Mouse (Mus musculus) stomach, postnatal 0 days (tissue): Measurements from ENCODE around the gene Tgfb1. TPM values are rescaled to one million over a fixed set of nuclear protein-coding genes. Genes with fewer than 3 reads are reported as not detected.

Source experiments
- ATAC-seq: fragments of 200-750 bp; cut with Nextera tagmentation; 2 replicates; pipeline ENCODE4 v1.8.0; 2017; ENCODE audit not compliant: low FRiP score, low TSS enrichment
- DNase-seq: peaks from one replicate; pipeline ENCODE4 v3.0.0-alpha.2; 2016; ENCODE audit warnings: low spot score
- H3K27ac ChIP-seq: fragments of 300-500 bp; sonication (generic); replicated peaks from 2 replicates; pipeline ENCODE4 v1.5.1; 2014; ENCODE audit warnings: mild to moderate bottlenecking, control low read depth
- H3K27me3 ChIP-seq: fragments of 300-500 bp; sonication (generic); 2 replicates; pipeline ENCODE4 v1.6.1; 2014; ENCODE audit warnings: low read length; ENCODE audit not compliant: control insufficient read depth, insufficient read depth
- H3K36me3 ChIP-seq: fragments of 300-500 bp; sonication (generic); 2 replicates; pipeline ENCODE4 v1.6.1; 2014; ENCODE audit warnings: low read length, mixed read lengths; ENCODE audit not compliant: control insufficient read depth, insufficient read depth
- H3K4me1 ChIP-seq: fragments of 300-500 bp; sonication (generic); replicated peaks from 2 replicates; pipeline ENCODE4 v1.6.1; 2014; ENCODE audit warnings: antibody characterized with exemption; ENCODE audit not compliant: control insufficient read depth, insufficient read depth
- H3K4me2 ChIP-seq: fragments of 300-500 bp; sonication (generic); replicated peaks from 2 replicates; pipeline ENCODE4 v1.6.1; 2014; ENCODE audit warnings: low read depth, mild to moderate bottlenecking, control low read depth, moderate library complexity
- H3K4me3 ChIP-seq: fragments of 300-500 bp; sonication (generic); 2 replicates; pipeline ENCODE4 v1.5.1; 2014; ENCODE audit warnings: low read depth, low read length, control low read depth
- H3K9ac ChIP-seq: fragments of 300-500 bp; sonication (generic); 2 replicates; pipeline ENCODE4 v1.6.1; 2014; ENCODE audit warnings: mild to moderate bottlenecking, low read length, control low read depth, mixed read lengths
- H3K9me3 ChIP-seq: fragments of 300-500 bp; sonication (generic); 2 replicates; pipeline ENCODE4 v1.6.1; 2016; ENCODE audit warnings: low read length; ENCODE audit not compliant: control insufficient read depth
- CTCF ChIP-seq: IDR thresholded peaks from 2 replicates; pipeline ENCODE4 v1.5.1; 2016; ENCODE audit warnings: antibody characterized with exemption, low read depth, mild to moderate bottlenecking, moderate library complexity
- EP300 ChIP-seq: optimal IDR thresholded peaks from 2 replicates; pipeline ENCODE3; 2016; ENCODE audit warnings: antibody characterized with exemption
- WGBS: fragments of 180-500 bp; shearing (Covaris S2); extraction: QIAGEN DNeasy Blood & Tissue Kit; methylation state at CpG from one replicate; pipeline ENCODE4 v1.1.7; 2014; 5-methylcytosine and 5-hydroxymethylcytosine counted together
- polyA plus RNA-seq: library from polyadenylated mRNA; unstranded; fragments of >200 nt; fragmentation: Nextera tagmentation; extraction: Ambion mirVana; gene quantifications from 2 replicates; pipeline ENCODE4 v1.2.1, GENCODE M21; 2015

Gene Tgfb1
- polyA plus RNA-seq, 1 experiment from 2014 or later, result 1.6 TPM

DNA sequence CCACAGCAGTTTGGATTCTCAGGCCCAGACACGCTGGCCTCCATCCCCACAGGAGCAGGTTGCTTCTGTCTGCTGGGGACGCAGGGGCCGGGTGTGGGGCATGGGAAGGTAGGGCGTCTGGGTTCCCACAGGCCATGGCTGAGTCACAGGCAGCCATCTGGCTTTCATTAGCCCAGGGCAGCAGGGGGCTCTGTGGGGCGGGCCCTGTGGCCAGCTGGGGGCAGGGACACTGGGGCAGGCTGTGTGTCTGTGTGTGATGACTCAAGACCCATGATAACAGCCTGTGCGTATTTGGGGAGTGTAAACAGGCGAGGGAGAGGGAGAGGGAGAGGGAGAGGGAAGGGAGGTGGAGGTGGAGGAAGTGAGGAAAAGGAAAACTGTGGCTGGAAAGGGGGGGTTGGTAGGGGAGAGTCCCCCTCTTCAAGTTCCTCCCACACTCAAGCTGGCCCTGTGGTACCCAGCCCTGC lies 25.0 kb downstream of the Tgfb1 start:
- peak; percentile 67 for DNase-seq
- WGBS, result 25% methylated on average over 7 of the region's 7 CpGs

DNA sequence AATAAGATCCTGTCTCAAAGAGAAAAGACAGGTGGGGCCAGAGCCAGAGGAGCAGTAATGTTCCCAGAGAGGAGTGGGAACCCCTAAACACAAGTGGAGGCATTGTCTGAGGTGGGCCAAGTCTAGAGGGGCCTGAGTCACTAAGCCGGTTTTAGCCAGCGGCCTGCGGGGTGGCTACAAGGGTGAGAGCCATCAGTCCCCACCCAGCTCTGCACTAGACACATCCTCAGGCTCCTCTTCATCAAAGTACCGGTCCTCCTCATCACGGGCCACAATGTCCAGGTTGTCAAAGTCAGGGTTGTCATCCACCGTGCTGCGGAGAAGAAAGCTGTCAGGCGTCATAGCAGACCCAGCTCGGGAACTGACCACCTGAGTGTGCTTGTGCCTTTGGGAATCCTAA lies 26.0 kb downstream of the Tgfb1 start:
- Histone ChIP-seq H3K4me2 (no peak overlapping the region), H3K9ac (no peak overlapping the region), H3K9me3 (no peaks in the 10 kb centered on the region), H3K27me3 (no peaks in the 10 kb centered on the region), H3K27ac (no peak overlapping the region), H3K4me1 (peaks cover 9% of the 10 kb centered on the region), H3K36me3 (peaks cover 23% of the 10 kb centered on the region), H3K4me3 (no peak overlapping the region)
- ATAC-seq (no peak), DNase-seq (no peak)
- 93% methylated on average over 9 of the region's 9 CpGs for WGBS
- TF ChIP-seq EP300, result no peak
- no peak for TF ChIP-seq CTCF

More for the DNA sequence above, 25.0 kb downstream of the Tgfb1 start:
- peak; percentile 67 for ATAC-seq
- Histone ChIP-seq H3K9me3 (no peaks in the 10 kb centered on the region), H3K4me3 (no peak overlapping the region), H3K9ac (no peak overlapping the region; the same call in 1 of the 2 replicates), H3K4me1 (peaks cover 6% of the 10 kb centered on the region; the same call in 1 of the 2 replicates), H3K27me3 (no peaks in the 10 kb centered on the region), H3K4me2 (no peak overlapping the region), H3K27ac (0 out of 2 replicates have a peak overlapping the region, but pooled peaks have one; percentile 24), H3K36me3 (peaks cover 23% of the 10 kb centered on the region)
- no peak for TF ChIP-seq CTCF

GRCm38 (mm10) chr7:25714581-25714980 lies 27.8 kb downstream of the Tgfb1 start:
- Histone ChIP-seq H3K9ac (no peak overlapping the region), H3K27me3 (no peaks in the 10 kb centered on the region), H3K4me2 (no peak overlapping the region), H3K9me3 (no peaks in the 10 kb centered on the region), H3K4me1 (peaks cover 14% of the 10 kb centered on the region), H3K27ac (no peak overlapping the region), H3K4me3 (no peak overlapping the region), H3K36me3 (peaks cover 23% of the 10 kb centered on the region)
- no peak for DNase-seq
- no peak for TF ChIP-seq CTCF
- no peak for TF ChIP-seq EP300
- no peak for ATAC-seq
- 95% methylated on average over 8 of the region's 8 CpGs for WGBS

DNA sequence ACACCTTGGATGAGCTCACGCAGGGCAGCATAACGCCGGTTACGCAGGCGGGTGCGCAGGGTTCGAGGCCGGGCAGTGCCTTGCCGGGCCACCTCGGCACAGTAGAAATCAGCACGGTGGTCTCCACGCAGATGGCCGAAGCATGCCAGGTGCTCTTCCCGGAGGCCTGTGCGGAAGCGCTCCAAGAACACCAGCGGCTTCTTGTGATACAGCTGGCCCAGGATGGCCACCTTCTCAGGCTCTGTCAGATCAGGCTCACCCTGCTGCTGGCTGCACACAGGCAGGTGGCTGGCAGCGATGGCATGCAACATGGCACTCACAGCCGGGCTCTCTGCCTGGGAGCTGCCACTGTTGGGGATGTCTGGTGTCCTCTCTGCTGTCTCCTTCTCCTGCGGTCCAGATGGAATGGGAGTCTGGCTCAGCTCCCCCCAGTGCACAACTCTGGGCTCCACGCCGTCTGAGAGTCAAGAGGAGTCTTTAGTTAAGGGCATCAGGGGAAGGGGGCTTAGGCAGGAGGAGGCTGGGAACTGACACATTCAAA lies 29.0 kb downstream of the Tgfb1 start:
- ATAC-seq (no peak), DNase-seq (no peak)
- H3K27ac ChIP-seq, result no peak overlapping the region
- no peak overlapping the region for H3K9ac ChIP-seq
- WGBS, result 97% methylated on average over 22 of the region's 22 CpGs
- peaks cover 23% of the 10 kb centered on the region for H3K36me3 ChIP-seq
- H3K9me3 ChIP-seq, result no peaks in the 10 kb centered on the region
- H3K4me1 ChIP-seq, result peaks cover 7% of the 10 kb centered on the region; the same call in 1 of the 2 replicates
- no peak overlapping the region for H3K4me3 ChIP-seq
- H3K27me3 ChIP-seq, result no peaks in the 10 kb centered on the region
- no peak overlapping the region for H3K4me2 ChIP-seq
- TF ChIP-seq CTCF (no peak), EP300 (no peak)

DNA sequence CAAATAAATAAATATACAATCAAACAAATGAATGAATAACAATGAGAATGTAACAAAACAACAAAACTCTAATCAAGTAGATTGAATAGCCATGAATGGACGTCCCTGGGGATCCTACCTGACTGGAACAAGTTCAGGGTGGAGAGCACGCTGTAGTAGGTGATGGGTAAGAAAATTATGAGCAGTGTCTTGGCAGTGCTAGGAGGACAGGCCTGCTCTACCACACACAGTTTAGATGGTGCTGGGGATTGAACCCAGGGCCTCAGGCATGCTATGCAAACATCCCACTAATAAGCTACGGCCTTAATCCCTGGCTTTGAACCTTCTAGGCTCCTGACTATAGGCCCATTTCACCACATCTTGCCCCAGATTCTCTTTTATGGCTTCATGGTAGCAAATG lies 30.7 kb downstream of the Tgfb1 start:
- 85% methylated on average over 3 of the region's 3 CpGs for WGBS
- Histone ChIP-seq H3K4me3 (no peak overlapping the region), H3K36me3 (peaks cover 29% of the 10 kb centered on the region)

DNA sequence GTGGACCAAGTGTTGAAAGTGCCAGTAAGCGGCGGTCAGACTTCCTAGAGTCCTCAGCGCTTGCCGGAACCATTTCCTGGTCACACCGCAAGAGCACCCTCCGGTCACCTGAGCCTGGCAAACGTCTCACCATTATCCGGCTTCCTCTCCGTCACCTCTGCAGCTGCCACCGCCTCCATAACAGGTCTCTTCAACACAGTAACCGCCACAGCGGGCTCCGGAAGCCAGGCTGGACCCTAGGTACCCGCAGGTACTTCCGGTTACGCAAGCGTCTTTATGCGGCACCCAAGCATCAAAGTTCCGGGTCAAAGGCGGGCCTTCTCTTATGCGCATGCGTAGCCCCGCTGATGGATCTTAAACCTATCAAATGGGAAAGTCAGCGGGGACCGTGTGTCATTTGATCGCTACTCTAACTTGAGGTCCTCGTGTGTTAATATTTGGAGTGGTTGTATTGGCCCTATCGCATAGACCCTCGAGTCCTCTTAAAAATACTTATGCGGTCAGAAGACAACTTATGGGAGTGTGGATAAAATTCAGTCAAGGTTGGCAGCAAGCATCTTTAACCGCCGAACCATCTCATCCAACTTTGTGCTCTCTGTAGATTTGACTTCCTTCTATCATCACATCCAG lies 32.1 kb downstream of the Tgfb1 start, which contains the start of gene Ccdc97:
TSS of gene Ccdc97 (minus strand) at position 301 of the 630 bp plus-strand sequence.
- H3K4me3 ChIP-seq, result peak within 1 kb of the TSS; percentile 72
- no peaks in the 10 kb centered on the region for H3K27me3 ChIP-seq
- peak within 1 kb of the TSS; percentile 74 for H3K4me2 ChIP-seq
- peaks cover 7% of the 10 kb centered on the region; the same call in 1 of the 2 replicates for H3K4me1 ChIP-seq
- H3K36me3 ChIP-seq, result peaks cover 29% of the 10 kb centered on the region
- 3% methylated on average over 32 of the region's 32 CpGs for WGBS
- H3K9ac ChIP-seq, result peak within 1 kb of the TSS; percentile 86
- ATAC-seq (peak; percentile 84), DNase-seq (peak; percentile 91)
- TF ChIP-seq EP300 (no peak), CTCF (no peak)
- H3K27ac ChIP-seq, result peak within 1 kb of the TSS; percentile 93
- no peaks in the 10 kb centered on the region for H3K9me3 ChIP-seq

More for the DNA sequence above, 30.7 kb downstream of the Tgfb1 start:
- no peak overlapping the region for H3K27ac ChIP-seq
- peak overlapping the region; percentile 3; the same call in 1 of the 2 replicates for H3K4me2 ChIP-seq
- DNase-seq, result no peak
- peaks cover 7% of the 10 kb centered on the region; the same call in 1 of the 2 replicates for H3K4me1 ChIP-seq
- H3K27me3 ChIP-seq, result no peaks in the 10 kb centered on the region
- no peaks in the 10 kb centered on the region for H3K9me3 ChIP-seq
- H3K9ac ChIP-seq, result no peak overlapping the region
- TF ChIP-seq EP300 (no peak), CTCF (no peak)
- ATAC-seq, result no peak
